Mouse (Mus musculus) left cerebral cortex, adult 9 months (tissue): ENCODE measurements around the gene Vars.
A peak's percentile ranks its signal among the peaks of the same experiment; 100 is the strongest.
"Not testable (repeated sequence)": the region's sequence is repeated elsewhere in the genome, so short reads cannot be mapped to it uniquely, and the experiment has no call there.

Source experiments
- DNase-seq, 2 experiments: peaks; one replicate each; pipeline ENCODE4 v3.0.0; 2022; ENCODE audit warnings: low spot score in 2 of 2

Gene Vars

GRCm38 (mm10) chr17:35024261-35024660, 23.5 kb downstream of the Vars start:
- no peak for DNase-seq

GRCm38 (mm10) chr17:35024691-35025488, 24.1 kb downstream of the Vars start:
- DNase-seq, result no peak

- no peak for DNase-seq
Measured at GRCm38 (mm10) chr17:35026206-35026605, 25.4 kb downstream of the Vars start.

GRCm38 (mm10) chr17:35027277-35028068, 26.7 kb downstream of the Vars start, which contains the start of gene Sapcd1:
Gene Sapcd1, minus strand, starts transcription at chr17:35028016.
- no peak for DNase-seq

GRCm38 (mm10) chr17:35028315-35028714, 27.5 kb downstream of the Vars start:
- DNase-seq, result no peak

GRCm38 (mm10) chr17:35029691-35030532, 29.1 kb downstream of the Vars start:
- DNase-seq, result no peak

GRCm38 (mm10) chr17:35031272-35031671, 30.5 kb downstream of the Vars start:
- DNase-seq, result no peak

- DNase-seq, result no peak
Measured at GRCm38 (mm10) chr17:35031880-35032279, 31.1 kb downstream of the Vars start.

- no peak for DNase-seq
Measured at GRCm38 (mm10) chr17:35032323-35032870, 31.6 kb downstream of the Vars start.

- DNase-seq, result not testable (repeated sequence)
Measured at GRCm38 (mm10) chr17:35033703-35034102, 32.9 kb downstream of the Vars start.

GRCm38 (mm10) chr17:35034896-35035295, 34.1 kb downstream of the Vars start:
- DNase-seq, result no peak

GRCm38 (mm10) chr17:35039121-35039873, 38.5 kb downstream of the Vars start:
- DNase-seq, result peak in 1 of 2 experiments; percentile 46

GRCm38 (mm10) chr17:35043794-35044193, 43.0 kb downstream of the Vars start:
- DNase-seq, result no peak

- DNase-seq, result no peak
Measured at GRCm38 (mm10) chr17:35044904-35045806, 44.4 kb downstream of the Vars start.

GRCm38 (mm10) chr17:35045807-35046680, 45.3 kb downstream of the Vars start:
- DNase-seq, result no peak

- peak; percentile 88 to 96 for DNase-seq
Measured at GRCm38 (mm10) chr17:35046681-35047455, 46.1 kb downstream of the Vars start, which contains the start of gene Msh5. Gene Msh5, minus strand, starts transcription at chr17:35046745.

GRCm38 (mm10) chr17:35047688-35048087, 46.9 kb downstream of the Vars start:
- no peak for DNase-seq
